Mouse (Mus musculus) right cerebral cortex, postnatal 4 days (tissue): ENCODE data around the gene Lif.

ENCODE experiments used
- DNase-seq: peaks from one replicate; pipeline ENCODE4 v3.0.0-alpha.2; 2022

Lif gene

DNA sequence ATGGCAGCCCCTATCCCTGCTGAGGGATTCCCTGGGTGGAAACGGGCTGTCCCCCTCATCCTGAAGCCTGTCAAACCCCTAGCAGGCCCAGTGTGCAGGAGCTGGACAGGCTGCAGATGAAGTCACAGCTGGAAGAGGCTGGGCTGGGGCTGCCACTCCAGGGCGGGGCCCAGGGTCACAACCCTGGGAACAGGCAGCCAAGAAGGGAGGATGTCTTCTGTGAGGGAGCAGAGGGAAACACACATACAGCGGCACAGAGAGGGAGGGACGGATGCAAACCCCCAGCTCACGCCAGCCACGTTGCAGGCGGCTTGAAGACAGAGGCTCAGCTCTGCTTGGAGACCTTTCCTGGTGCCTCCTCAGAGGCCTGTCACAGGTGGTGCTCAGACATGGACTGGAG lies 6.7 kb downstream of the Lif start:
- no peak for DNase-seq

DNA sequence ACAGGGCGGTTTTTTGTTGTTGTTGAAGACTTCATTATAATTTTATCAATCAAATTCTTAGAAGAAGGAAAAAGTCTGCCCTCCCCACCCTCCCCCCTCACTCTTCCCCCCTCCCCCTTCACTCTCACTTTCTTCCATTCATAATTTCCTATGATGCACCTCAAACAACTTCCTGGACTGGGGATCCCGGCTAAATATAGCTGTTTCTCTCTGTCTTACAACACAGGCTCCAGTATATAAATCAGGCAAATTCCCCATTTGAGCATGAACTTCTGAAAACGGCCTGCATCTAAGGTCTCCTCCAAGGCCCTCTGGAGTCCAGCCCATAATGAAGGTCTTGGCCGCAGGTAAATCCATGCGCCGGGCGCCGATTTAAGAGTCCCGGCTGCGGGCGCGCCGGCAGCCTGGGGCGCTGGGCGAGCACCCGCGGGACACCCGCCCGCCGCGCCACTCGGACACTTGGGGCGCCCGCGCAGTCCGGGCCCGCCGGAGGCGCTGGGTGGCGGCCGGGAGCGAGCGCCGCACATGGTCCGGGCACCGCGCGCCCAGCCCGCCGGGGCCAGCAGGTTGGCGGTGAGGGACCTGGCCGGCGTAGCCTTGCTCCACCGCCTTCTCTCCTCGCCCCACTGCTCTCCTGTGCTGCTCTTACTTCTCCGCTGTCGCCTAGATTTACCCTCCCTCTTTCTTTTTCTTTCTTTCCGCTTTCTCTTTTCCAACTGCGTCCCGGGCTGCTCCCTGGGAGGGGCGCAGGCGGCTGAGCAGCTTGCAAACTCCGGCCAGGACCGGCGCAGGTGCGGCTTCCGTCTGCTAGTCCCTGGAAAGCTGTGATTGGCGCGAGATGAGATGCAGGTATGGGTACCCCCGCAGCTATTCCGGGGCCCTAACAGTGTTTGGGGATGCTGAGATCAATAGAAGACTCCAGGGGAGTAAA lies 9.2 kb downstream of the Lif start:
- no peak for DNase-seq

DNA sequence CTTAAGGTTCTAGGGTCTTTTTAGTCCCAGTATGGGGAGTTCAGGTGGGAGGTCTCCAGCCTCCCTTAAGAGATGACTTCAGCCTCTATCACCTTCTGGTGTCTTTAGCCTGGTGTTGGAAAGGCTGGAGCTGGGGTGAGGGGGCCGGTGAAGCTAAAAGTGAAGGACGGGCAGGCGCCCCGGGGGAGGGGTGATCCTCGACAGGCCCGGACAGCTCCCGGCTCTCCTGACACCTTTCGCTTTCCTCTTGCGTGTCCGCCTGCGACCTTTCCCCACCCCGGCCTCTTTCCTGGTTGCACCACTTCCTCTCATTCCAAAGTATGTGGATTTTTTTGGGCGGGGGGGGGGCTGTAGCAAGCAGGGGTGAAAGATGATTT lies 9.8 kb downstream of the Lif start:
- no peak for DNase-seq

DNA sequence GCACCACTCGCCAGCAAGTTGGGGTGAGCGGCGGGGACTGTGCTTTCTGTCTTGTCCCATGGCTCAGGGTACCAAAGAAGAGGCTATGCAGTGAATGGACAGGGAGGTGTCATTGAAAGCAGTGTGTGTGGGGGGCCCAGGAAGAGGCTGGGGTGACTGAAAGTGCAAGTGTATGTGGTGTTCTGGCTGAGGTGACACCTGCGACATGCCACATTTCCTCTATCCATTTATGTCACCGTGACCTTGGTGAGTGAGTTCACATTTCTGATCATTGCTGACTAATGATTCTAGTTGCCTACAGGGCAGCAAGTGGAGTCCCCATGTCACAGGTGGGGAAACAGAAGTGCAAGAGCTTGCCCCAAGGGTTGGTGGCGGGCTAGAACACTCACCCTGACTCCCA lies 11.1 kb downstream of the Lif start:
- DNase-seq: no peak

DNA sequence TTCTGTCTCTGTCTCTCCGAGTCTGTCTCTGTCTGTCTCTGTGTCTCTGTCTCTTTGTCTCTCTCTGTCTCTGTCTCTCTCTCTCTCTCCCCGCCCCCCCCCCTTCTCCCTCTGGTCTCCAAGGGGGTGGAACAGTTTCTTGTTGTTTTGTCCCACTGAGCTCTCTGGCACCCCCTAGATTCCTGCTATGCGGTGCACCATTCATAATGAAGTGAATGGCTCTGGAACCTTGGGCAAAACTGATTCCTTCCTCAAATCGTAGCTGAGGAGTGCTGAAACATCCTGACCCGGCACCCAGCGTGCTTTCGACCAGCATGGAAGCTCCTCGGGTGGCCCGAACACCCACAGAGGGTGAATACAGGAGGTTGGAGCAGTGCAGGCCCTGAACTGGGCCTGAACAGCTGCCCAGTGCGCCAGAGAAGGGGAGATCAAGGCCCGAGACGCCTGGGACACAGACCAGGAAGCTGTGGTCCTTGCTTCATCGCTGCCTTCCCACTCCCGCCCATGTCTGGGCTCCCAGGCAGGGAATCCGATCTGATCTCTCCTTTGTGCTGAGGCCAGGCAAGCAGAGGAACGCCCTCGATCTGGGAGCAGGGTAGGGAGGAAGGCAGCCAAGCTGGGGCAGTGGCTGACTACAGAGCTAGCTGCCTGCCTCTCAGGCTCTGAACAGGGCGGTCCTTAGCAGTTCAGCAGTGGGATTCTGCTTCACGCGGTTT lies 13.5 kb downstream of the Lif start:
- no peak for DNase-seq

DNA sequence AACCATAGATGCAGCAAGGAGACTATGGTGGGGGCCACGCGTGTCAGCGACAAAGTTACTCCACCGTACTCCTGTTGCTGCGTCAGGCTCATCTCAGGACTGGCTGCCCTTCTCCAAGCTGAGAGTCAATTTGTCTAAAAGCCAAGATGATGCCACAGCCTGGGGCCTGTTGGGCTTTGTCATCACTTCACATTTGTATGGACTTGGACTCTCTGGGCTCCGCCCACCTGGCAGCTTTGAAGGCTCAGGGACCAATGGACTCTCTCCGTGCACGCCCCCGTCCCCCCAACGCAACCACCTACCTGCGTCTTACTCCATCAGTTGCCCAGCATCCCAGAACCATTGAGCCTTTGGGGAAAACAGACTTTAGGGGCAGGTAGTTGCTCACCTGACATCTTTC lies 14.2 kb downstream of the Lif start:
- no peak for DNase-seq

DNA sequence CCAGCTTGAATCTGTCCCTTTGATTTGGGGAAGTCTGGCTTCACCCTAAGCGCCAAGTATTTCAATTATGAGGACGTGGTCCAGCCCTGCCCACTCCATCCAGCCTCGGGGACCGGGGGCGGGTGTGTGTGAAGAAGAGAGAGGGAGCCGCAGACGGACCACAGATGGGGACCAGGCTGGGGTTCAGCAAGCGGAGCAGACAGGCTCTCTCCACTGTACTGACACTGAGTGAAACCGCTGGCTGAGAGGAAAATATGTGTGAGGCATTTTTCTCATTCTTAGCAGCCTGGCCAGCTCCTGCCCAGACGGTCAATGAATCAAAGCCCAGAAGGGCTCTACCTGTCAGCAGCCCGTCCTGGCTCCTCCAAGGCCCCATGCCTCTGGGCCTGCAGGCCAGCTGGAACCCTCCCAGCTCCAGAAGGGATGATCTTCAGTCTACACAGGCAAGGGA lies 19.1 kb downstream of the Lif start:
- DNase-seq: no peak

DNA sequence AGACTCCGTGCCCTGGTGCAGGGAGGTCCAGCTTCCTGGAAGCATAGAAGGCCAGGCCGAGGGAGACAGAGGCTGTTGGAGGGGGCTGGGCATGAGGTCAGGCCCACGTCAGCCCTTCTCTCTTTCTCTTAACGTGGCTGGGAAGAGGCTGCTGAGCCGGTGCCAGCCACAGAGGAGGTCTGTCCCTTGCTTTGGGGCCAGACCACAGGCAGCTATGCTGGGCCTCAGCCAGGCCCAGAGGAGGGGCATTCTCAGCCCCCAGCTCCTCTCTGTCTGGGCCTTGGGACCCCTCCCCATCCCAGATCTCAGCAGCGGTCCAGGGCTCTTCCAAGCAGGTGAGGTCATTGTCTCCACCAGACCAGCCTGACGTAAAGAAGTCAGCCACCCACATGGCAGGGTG lies 22.6 kb downstream of the Lif start:
- DNase-seq: no peak

DNA sequence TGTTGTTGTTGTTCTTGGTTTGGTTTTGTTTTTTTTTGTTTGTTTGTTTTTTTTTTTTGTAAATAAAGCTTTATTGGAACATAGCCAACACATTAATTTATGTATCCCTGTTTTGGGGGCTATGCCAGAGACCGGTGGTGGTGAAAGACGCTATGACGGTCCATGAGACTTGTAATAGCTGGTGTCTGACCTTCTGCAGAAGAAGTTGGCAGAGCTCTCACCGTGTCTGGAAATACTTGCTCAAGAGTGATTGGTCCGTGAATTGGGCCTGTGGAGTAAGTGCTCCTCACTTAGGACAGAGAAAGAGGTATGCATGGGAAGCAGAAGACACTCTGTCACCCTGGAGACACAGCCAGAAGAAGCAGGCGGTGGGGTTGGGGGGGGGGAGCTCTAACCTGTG lies 24.5 kb downstream of the Lif start:
- no peak for DNase-seq

DNA sequence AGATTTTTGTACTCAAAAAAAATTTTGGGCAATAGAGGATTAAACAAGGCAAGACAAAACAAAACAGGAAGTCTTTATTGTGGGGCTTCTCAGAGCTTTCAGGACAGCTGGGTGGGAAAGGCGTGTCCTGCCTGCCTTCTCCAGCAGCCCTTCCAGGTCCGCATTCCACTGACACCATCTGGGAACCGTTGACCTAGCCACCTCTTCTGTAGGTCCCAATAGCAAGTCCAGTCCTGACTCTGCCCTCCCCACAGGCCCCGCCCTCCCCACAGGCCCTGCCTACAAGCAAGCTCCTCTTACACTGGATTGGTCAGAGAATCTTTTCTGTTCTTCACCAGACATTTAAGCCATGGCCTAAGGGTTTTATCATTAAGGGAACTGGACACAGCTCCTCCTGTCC lies 26.3 kb downstream of the Lif start:
- no peak for DNase-seq

DNA sequence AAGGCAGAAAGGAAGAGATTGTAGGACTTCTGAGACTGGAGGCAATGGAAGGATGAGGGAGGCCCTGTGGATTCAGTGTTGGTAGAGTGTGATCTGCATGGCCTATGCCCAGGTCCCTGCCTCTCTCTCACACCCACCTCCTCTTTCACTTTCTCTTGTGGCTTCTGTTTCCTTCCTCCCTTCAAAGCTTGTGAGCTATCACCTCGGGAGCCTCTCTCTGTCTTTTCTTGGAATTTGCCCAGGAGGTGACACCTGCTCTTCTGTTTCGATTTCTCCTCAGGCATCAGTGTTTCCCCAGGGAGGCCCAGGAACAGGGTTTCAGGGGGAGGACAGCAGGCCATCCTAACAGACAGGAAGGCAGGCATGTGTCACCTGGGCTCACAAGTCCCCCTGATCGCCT lies 31.9 kb downstream of the Lif start:
- no peak for DNase-seq

DNA sequence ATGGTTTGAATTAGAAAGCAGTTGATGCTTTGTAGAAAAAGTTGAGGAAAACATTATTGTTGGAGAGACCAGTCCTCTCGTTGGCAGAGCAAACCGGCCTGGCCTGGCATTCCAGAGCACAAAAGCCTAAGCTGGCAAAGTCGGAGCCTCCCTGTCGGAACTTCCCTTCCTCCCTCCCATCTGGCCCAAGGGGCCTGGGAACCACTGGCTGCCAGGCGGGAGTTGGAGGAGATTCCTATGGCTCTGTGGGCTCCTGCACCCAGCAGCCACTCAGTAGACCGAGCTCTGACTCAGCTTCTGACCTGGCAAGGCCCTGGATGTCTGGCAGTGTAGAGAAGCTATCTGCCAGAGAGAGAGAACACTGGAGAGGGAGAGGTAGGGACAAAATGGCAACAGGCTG lies 34.3 kb downstream of the Lif start:
- peak; percentile 23 for DNase-seq

DNA sequence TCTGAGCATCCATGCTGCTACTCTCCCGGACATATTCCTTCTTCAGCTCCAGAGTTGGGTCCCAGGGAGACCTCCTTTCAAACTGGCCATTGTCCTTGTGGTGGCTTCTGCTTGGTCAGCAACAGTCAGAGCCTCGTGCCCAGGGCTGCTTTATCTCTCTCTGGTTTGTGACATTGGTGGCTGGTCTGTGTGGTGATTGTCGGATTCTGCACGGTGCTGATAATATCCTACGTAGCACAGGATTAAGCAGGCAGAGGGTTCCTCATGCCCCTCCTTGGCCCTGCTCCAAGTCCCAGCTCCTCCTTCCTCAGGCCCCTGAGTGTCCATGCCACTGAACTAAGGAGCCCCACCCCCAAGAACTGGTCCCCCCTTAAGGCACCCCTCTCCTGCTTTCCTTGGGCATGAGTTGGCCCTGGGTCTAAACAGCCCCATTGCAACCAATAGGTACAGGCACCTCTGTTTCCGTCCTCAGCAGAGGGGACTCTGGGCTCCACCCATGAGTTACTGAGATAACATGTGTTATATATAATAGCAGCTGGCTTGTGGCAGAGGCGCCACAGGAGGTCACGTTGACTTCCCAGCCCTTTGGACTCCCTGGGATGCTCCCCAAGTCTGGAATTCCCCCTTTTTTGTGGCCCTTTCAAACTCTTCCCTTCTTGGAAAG lies 35.0 kb downstream of the Lif start:
- DNase-seq: no peak

DNA sequence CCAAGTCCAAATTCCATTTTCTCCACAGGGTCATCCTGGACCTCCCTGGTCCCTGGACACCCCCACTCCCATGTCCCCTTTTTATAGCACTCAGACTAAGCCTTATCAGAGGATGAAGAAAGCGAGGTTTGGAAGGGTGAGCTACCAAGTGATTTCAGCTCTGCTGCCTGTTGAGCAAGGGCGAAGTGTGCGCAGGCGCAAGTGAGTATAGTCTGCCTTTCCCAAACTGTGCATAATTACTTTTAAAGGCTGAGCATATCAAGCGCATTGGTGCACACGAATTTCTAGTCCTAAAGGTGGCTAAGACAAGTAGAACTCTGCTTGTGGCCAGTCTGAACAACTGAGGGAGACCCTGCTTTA lies 35.5 kb downstream of the Lif start:
- DNase-seq: no peak

DNA sequence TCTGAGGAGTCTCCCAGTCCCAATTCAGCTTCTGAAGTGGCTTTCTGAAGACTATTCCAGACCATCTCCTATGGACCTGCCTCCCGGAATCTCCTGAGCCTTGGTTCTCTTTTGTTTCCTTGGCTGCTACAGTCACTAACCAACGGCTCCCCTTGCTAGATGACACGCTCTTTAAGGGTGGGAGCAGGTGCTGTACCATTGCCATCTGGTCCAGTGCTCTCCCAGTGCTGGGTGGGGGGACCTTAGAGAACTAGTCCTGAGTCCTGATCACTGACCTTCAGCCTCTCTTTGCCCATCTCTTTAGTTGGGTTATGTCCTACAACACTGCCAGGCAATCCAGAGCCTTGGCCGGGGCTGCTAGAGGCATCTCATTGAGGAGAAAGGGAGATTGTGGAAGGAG lies 36.1 kb downstream of the Lif start:
- DNase-seq: no peak

DNA sequence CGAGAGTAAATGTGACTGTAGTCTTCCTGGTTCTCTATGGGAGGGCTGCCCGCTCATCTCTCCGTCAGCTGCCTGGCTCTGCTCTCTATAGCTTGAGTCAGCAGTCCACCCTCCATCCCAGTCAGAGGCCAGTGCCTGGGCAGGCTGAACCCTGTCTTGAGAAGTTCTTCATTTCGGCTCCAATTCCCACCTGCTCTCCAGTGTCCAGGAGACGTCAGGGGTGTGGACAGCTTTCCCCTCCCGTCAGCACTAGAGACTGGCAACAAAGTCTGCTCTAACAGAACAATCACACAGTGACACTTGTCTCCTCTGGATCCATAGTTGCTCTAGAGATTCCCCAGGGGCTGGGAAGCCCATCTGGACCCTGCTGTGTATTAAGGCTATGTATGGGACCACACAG lies 36.7 kb downstream of the Lif start:
- no peak for DNase-seq

DNA sequence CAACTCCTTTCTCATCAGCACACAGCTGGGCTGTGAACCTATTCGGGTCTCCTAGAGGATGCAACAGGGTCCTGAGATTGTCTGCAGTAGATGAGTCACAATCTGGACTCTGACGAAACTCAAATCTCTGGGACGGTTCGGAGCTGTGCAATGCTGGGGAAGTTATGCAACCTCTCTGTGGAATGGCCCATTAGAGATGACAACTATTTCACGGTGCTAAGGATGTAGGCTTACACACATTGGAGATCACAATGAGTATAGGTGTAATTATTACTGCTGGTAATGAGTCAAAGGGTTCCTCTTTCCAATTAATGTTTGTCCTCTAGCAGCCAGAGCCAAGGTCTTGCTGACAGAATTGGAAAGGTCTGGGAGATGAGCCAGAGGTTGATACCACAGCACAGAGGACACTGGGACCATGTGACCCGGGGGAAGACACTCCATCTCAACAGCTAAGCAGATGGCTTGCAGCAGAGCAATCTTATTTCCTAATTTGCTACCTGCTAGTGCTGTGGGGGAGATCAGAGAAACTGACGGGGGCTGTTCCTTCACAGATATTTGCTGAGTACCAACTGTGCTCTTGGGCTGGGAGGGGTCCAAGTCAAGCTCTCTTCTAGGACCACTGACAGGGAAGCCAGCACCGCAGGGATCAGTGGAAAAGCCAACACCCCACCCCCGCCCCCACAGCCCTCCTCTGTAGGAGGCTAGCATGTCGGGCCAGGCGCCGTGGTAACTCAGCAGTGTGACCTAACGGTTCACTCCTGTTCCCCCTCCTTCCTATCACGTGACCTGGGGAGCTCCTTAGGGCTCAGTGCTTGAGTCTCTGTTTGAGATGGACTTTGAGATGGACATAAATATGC lies 37.4 kb downstream of the Lif start:
- DNase-seq: no peak

DNA sequence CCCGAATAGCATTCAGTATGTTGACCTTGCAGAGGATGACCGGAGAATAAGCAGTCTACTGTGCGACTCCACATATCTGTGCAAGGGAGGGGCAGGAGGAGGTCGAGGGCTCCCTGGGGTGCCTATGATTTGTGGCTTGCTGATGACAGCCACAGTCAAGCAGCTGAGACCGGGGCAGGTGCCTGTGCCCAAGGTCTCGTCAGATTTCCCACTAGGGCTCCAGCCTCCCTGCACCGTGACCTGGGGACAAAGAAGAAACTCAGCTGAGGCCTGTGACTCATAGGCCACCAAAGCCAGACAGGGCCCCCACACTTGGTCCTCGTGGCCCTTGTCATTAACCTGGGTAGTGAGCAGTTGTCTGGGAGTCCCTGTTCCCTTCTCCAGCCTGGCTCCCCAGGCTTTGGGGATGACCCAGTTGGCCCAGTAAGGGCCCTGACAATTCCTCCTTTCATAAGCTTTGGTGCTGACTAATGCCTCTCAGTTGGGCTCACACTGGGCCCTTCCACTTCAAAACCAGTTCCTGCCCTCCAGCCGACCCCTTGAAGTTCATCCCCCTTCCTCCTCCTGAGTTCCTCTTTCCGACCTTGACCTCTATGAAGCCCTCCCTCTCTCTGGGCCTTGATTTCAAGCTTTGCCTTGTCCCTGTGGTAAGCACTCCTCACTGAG lies 39.4 kb downstream of the Lif start:
- no peak for DNase-seq

DNA sequence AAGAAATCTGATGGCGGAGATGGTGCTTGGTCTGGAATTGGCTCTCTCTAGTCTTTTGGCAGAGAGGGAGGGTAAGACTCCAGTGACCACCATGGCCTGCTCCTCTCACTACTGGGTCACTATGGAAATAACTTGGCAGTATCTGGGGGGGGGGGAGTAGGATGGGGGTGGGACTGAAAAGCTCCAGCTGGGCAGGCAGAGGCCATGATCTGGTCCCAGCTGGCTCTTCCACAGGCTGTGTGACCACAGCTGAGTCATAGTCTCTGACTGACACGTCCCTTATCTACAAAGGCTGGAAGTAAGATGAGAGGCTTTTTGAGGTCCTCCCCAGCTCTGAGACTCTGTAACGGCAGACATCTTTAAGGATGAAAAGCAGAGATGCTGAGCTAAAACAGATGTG lies 40.4 kb downstream of the Lif start:
- no peak for DNase-seq

DNA sequence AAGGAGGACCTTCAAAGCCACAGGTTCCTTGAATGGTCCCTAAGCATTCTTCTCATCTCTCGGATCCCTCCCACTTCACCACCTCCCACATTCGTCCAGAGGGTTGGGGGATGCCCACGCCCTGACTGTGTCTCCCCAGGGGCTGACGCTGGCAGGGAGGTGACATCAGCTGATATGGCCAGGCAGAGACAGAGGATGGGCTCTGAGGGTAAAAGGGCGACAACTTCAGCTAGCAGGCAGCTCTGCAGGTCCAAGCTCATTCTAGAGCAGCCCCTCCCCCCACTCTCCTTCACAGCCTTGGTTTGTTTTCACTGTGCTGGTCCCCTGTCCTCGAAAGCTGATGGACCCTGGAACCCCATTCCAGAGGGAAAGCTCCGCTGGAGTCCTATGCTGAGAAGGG lies 41.3 kb downstream of the Lif start:
- DNase-seq: no peak

DNA sequence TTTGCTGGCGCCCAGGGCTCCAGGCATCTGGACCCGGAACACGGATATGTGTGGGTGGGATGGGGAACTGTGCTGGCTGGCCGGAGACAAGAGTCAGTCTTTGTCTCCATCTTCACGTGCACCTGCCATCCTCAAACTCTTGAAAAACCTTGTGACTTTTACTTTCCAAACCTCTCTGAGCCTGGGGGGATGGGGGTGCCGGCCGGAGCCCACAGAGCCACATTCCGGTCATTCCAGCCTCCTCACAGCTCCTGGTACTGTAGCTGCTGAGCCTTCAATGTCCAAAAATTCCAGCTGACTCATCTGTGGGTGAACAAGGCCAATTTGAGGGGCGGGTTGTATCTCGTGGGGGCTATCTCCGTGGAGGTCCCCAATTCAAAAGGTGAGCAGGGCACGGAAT lies 41.8 kb downstream of the Lif start:
- DNase-seq: no peak

DNA sequence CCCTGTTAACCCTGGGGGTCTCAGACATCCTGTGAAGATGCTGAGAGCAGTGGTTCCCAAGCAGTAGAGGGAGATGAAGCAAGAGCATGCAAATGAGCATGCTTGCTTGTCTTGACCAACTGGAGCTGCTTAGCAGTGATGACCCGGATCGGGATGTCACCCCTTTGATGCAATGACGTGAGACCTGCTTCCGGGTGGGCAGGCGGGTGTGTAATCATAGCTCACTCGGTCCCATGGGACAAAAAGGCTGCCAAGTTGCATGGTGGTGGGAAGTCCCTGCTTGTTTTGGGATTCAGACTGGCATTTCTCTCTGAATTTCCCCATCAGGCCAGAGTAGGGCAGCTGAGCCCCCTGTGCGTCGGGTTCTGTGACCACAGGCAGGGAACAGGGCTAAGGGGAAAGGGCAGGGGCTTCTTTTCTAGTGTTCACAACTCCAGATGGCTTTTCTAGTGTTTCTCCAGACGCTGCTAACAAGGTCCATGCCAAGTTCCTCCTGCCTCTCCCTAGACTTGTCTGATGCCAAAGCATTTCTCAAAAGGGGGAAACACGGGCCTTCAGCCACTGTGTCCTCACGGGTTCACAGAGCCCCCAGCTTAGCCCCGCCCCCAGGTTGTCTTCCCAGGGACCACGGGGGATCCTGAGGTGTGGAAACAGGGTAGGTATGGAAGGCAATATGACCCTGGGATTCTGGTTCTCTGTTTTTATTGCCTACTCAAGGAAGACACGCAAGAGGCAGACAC lies 42.5 kb downstream of the Lif start:
- DNase-seq: no peak
